Mouse (Mus musculus) thymus, adult 2 months (tissue): Measurements from ENCODE around the gene Pnpt1.

ENCODE experiments used
- CTCF ChIP-seq: fragments of 200-500 bp; IDR thresholded peaks from 2 replicates; pipeline ENCODE4 v1.5.1; 2012; ENCODE audit warnings: mild to moderate bottlenecking, control low read depth, low read length, moderate library complexity, borderline replicate concordance; ENCODE audit not compliant: control insufficient read depth, poor library complexity, insufficient read depth; ENCODE audit errors: extremely low read depth
- POLR2A ChIP-seq: fragments of 200-500 bp; IDR thresholded peaks from 2 replicates; pipeline ENCODE4 v1.6.1; 2012; ENCODE audit warnings: mild to moderate bottlenecking, low read length, control low read depth, moderate library complexity; ENCODE audit not compliant: control insufficient read depth, poor library complexity, insufficient read depth; ENCODE audit errors: extremely low read depth

GRCm38 (mm10) chr11:29148901-29149300 is 18.4 kb downstream of the Pnpt1 start:
- TF ChIP-seq POLR2A (no peak), CTCF (no peak)
